Mouse (Mus musculus): Measurements from ENCODE around the gene Gm4565.
"Not testable (repeated sequence)": the region's sequence is repeated elsewhere in the genome, so short reads cannot be mapped to it uniquely, and the experiment has no call there.

Gm4565 gene

DNA sequence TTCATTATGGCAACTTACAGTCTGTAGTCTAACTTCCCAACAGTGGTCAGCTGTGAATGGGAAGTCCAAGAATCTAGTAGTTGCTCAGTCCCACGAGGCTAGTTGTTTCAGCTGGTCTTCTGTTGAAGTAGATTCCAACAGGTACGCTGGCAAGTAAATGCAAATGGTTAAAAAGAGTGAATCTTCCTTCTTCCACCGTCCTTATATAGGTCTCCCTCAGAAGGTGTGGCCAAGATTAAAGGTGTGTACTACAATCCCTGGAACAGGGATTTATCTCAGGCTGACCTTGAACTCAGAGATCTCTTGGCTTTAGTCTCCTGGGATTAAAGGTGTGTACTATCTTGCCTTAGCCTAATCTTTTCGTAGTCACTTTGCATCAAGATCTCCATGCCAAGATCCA, at the start of gene Gm4565:
TSS of gene Gm4565 (minus strand) at position 101 of the 400 bp plus-strand sequence.
- not testable (repeated sequence) for DNase-seq (ENCODE audit: extremely low spot score, low spot score)

DNA sequence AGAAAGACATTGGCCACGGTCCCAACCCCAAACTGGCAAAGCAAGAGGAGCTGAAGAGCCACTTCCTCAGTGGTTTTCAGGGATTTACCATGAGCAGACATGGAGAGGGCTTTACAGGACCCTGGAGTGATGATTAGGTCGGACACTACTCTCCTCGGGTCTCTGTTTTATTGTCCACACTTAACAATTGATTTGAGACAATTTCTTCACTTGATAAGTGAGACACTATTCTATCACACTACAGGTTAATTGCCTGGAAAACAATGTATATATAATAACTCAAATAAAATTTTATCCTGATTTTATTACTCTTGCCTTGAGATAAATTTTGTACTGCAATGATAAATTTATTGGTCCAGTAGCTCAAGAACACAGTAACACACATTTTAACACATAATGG, 22.7 kb downstream of the Gm4565 start, which contains the start of gene Gm4201:
TSS of gene Gm4201 (minus strand) at position 101 of the 400 bp plus-strand sequence.
- DNase-seq (ENCODE audit: extremely low spot score, low spot score): not testable (repeated sequence)

DNA sequence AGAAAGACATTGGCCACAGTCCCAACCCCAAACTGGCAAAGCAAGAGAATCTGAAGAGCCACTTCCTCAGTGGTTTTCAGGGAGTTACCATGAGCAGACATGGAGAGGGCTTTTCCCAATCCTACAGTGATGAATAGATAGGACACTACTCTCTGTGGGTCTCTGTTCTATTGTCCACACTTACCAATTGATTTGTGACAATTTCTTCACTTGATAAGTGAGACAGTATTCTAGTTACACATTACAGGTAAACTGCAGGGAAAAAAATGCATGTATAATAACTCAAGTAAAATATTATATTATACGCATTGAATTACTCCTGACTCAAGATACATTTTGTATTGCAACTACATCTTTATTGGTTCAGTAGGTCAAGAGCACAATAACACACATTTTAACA, 53.1 kb downstream of the Gm4565 start, which contains the start of gene Gm8677:
TSS of gene Gm8677 (minus strand) at position 101 of the 400 bp plus-strand sequence.
- DNase-seq (ENCODE audit: extremely low spot score, low spot score): not testable (repeated sequence)

Data from neural tube, embryonic 10.5 days (tissue).